Mouse (Mus musculus): ENCODE data around the gene Klhl33. TPM values are rescaled to one million over a fixed set of nuclear protein-coding genes. Genes with fewer than 3 reads are reported as not detected.

Klhl33 gene
- polyA plus RNA-seq, 1 experiment, result not detected

DNA sequence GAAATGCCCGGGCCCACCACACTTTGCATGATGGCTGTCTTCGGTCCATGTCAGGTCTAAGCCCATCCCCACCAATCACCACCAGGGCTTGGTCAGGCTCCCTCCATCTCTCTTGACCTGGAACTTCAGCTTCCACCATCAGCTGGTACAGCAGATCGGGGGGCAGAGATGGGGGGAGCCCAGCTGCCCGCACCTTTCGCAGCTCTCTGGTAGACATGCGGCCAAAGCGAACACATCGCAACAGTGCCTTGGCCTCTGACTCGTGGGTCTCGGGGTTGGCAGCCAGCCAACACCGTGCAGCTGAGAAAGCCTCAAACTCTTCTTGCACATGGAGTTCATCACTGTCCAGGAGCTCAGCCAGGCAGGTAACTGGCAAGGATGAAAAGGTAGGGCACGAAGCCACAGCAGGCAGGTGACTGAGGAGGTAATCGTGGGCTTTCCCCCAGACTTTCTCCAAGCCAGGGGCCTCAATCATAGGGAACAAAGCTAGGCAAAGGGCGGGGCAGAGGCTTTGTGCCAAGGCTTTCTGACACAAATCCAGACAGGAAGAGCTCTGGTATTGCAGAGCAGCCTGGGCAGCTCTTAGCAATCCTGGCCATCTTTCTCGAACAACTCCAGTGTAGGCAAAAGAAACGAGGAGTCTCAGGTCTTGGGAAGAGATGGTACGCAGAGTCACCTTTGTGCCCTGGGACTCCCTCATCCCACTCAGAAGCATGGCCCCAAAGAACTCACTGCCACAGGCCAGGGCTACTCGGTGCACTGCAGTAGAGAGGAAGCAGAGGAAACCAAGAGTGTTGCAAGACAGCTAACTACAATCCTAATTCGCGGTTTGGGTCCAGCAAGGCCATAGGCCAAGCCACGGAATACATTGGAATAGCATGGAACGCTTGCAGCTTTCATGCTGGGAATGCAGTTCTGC, 4.5 kb downstream of the Klhl33 start:
- H3K27ac ChIP-seq (ENCODE audit: insufficient read depth, low read depth, low read length), result no peak overlapping the region
- H3K4me3 ChIP-seq (ENCODE audit: insufficient read depth, low read depth, low read length), result no peak overlapping the region
- peaks cover 14% of the 10 kb centered on the region for H3K4me1 ChIP-seq (ENCODE audit: control insufficient read depth, insufficient read depth, low read length)
- WGBS, result 68% methylated on average over 22 of the region's 22 CpGs
- no peak for TF ChIP-seq CTCF (IDR thresholded peaks at IDR 0.05; ENCODE audit: insufficient read depth, low read depth, low read length)
- TF ChIP-seq POLR2A (IDR thresholded peaks at IDR 0.05; ENCODE audit: insufficient read depth, low read depth, low read length), result no peak

DNA sequence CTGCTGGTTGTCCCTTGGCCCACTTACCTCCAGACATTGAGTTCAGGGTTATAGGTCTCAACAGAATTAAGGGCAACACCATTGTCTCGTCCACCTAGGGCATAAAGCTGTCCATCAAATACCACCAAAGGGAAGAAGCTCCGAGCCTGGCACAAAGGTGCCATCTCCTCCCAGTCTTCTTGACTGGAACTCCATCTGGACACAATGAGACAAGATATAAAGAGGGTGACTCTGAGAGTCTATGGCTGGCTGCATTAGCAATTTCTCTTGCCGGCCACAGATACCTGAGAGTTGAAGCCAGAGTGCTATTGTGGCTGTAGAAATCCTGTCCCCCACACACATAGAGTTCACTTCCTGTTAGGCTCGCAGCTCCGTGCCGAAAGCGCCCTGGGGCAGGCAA, 5.2 kb downstream of the Klhl33 start:
- WGBS, result 92% methylated on average over 7 of the region's 7 CpGs
- H3K27ac ChIP-seq (ENCODE audit: insufficient read depth, low read depth, low read length), result no peak overlapping the region
- H3K4me3 ChIP-seq (ENCODE audit: insufficient read depth, low read depth, low read length), result no peak overlapping the region
- peaks cover 10% of the 10 kb centered on the region for H3K4me1 ChIP-seq (ENCODE audit: control insufficient read depth, insufficient read depth, low read length)
- TF ChIP-seq CTCF (IDR thresholded peaks at IDR 0.05; ENCODE audit: insufficient read depth, low read depth, low read length), result no peak
- no peak for TF ChIP-seq POLR2A (IDR thresholded peaks at IDR 0.05; ENCODE audit: insufficient read depth, low read depth, low read length)

DNA sequence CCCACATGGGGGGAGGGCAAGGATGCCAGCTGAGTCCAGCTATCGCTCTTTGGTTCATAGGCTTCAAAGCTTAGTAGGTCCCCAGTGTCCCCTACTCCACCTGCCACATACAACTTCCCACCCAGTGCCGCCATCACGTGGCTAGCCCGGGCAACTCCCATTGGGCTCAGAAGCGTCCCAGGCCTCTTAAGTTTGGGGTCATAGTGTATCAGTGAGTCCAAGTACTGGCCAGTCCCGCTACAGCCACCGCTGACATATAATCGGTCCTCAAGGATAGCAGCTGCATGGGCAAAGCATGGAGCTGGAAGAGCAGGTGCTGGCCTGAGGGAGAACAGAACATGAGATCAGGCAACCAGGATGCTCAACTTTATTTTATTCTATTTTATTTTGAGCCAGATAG, 5.7 kb downstream of the Klhl33 start:
- no peak for TF ChIP-seq POLR2A (IDR thresholded peaks at IDR 0.05; ENCODE audit: insufficient read depth, low read depth, low read length)
- TF ChIP-seq CTCF (IDR thresholded peaks at IDR 0.05; ENCODE audit: insufficient read depth, low read depth, low read length), result no peak
- Histone ChIP-seq H3K4me1 (ENCODE audit: control insufficient read depth, insufficient read depth, low read length) (peaks cover 5% of the 10 kb centered on the region), H3K27ac (ENCODE audit: insufficient read depth, low read depth, low read length) (no peak overlapping the region), H3K4me3 (ENCODE audit: insufficient read depth, low read depth, low read length) (no peak overlapping the region)
- WGBS, result 96% methylated on average over 8 of the region's 8 CpGs

DNA sequence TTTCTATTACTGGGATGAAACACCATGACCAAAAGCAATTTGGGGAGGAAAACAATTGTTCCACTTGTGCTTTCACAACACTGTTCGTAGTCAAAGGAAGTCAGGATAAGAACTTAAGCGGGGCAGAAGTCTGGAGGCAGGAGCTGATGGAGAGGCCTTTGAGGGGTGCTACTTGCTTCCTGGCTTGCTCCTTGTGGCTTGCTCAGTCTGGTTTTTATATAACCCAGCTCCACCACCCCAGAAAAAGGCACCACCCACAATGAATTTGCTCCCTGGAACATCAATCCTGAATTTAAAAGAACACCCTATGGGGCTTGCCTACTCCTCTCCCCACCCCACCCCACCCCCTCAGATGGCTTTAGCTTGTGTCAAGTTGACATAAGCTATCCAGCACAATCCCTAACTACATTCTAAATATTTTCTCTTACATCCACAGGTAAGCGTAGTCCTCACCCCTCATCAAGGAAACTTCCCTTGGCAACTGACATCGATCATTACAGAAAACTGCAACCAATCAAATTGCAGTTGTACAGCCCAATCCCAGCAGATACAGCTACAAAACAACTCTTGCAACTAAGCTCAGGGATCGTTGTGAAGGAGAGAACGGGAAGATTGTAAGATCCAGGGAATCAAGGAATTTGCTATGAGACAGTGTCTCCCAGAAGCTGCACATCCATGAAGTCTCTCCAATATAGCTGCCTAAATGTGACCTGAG, 20.9 kb downstream of the Klhl33 start:
- TF ChIP-seq POLR2A (IDR thresholded peaks at IDR 0.05; ENCODE audit: insufficient read depth, low read depth, low read length) (no peak), CTCF (IDR thresholded peaks at IDR 0.05; ENCODE audit: insufficient read depth, low read depth, low read length) (no peak)
- 83% methylated on average over 6 of the region's 6 CpGs for WGBS
- no peak overlapping the region for H3K27ac ChIP-seq (ENCODE audit: insufficient read depth, low read depth, low read length)
- no peak overlapping the region for H3K4me3 ChIP-seq (ENCODE audit: insufficient read depth, low read depth, low read length)
- H3K4me1 ChIP-seq (ENCODE audit: control insufficient read depth, insufficient read depth, low read length), result no peaks in the 10 kb centered on the region

DNA sequence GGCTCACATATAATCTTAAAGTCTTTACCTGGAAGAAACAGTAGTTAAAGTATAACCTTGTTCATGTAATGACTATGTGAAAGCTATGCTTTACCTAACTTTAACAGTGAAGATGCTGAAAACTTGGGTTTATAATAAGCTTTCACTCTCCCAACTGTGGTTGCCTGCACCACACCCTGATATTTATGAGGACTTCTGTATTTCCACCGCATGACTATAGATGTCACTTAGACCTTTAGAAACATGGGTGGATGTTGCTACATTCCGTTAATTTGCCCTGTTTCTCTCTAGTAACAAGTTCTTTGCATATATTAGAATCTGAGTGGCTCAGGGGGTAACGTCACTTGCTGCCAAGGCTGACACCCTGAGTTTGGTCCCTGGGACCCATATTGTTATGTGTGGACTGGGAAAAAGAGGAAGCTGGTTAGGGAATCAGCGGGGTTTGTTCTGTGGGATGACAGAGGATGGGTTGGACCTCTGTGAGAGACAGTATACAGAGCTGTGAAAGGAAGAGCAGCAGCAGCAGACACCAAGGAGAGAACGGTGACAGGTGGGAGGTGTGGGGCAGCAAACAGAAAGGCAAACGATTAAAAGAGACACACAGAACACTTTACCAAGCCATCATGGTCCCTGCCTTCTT, 21.6 kb downstream of the Klhl33 start:
- TF ChIP-seq POLR2A (IDR thresholded peaks at IDR 0.05; ENCODE audit: insufficient read depth, low read depth, low read length) (no peak), CTCF (IDR thresholded peaks at IDR 0.05; ENCODE audit: insufficient read depth, low read depth, low read length) (no peak)
- 76% methylated on average over 6 of the region's 6 CpGs for WGBS
- Histone ChIP-seq H3K4me1 (ENCODE audit: control insufficient read depth, insufficient read depth, low read length) (peaks cover 2% of the 10 kb centered on the region; the same call in 1 of the 2 replicates), H3K27ac (ENCODE audit: insufficient read depth, low read depth, low read length) (no peak overlapping the region), H3K4me3 (ENCODE audit: insufficient read depth, low read depth, low read length) (no peak overlapping the region)

DNA sequence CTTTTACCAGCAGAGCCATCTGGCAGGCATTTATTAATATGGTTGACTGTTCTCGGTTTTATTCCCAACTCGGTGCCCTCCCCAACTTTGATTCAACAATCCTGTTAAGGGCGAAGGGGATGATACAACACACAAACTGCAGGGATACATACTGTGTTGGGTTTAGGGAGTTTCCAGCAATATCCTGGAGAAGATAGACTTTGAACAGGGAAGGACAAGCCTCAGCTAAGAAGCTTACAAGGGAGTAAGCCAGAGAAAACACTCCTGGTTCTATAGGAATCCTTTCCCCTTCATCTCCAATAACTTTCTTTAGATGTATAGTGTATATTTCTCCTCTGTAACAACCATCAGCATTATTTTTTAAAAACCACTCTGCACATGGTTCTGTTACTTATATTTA, 22.1 kb downstream of the Klhl33 start:
- TF ChIP-seq POLR2A (IDR thresholded peaks at IDR 0.05; ENCODE audit: insufficient read depth, low read depth, low read length) (no peak), CTCF (IDR thresholded peaks at IDR 0.05; ENCODE audit: insufficient read depth, low read depth, low read length) (no peak)
- H3K4me3 ChIP-seq (ENCODE audit: insufficient read depth, low read depth, low read length), result no peak overlapping the region
- 89% methylated on average over 3 of the region's 3 CpGs for WGBS
- H3K27ac ChIP-seq (ENCODE audit: insufficient read depth, low read depth, low read length), result no peak overlapping the region
- peaks cover 4% of the 10 kb centered on the region; the same call in 1 of the 2 replicates for H3K4me1 ChIP-seq (ENCODE audit: control insufficient read depth, insufficient read depth, low read length)

DNA sequence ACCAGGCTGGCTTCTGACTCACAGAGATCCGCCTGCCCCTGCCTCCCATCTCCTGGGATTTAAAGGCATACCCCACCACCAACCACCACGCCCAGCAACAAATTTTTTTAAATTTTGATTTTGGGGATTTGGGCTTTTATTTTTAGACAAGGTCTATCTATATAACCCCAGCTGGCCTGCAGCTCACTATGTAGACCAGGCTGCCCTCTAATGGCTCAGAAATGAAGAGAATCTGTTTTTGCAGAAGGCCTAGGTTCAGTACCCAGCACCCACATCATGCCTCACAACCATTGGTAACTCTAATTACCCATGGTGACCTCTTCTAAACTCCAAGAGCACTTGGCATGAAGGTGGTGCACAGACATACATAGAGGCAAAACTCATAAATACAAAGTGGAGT, 26.0 kb downstream of the Klhl33 start:
- WGBS, result 96% methylated on average over 2 of the region's 2 CpGs
- no peak overlapping the region for H3K4me3 ChIP-seq (ENCODE audit: insufficient read depth, low read depth, low read length)
- H3K27ac ChIP-seq (ENCODE audit: insufficient read depth, low read depth, low read length), result no peak overlapping the region
- TF ChIP-seq CTCF (IDR thresholded peaks at IDR 0.05; ENCODE audit: insufficient read depth, low read depth, low read length) (no peak), POLR2A (IDR thresholded peaks at IDR 0.05; ENCODE audit: insufficient read depth, low read depth, low read length) (no peak)
- peaks cover 5% of the 10 kb centered on the region; the same call in 1 of the 2 replicates for H3K4me1 ChIP-seq (ENCODE audit: control insufficient read depth, insufficient read depth, low read length)

DNA sequence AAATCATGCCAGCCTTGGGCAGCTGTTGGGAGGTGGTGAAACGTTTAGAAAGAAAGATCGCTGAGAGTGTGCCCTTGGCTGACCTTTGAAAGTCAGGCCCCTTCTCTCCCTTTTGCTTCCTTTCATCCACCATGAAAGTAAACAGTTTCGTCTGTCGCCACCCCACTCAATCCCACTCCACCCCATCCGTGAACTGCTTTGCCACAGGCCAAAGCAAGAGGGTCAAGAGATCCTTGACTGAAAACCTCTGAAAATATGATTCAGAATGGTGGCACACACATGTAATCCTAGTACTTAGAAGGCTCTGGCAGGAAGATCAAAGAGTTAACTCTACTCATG, 26.5 kb downstream of the Klhl33 start:
- TF ChIP-seq CTCF (IDR thresholded peaks at IDR 0.05; ENCODE audit: insufficient read depth, low read depth, low read length), result no peak
- TF ChIP-seq POLR2A (IDR thresholded peaks at IDR 0.05; ENCODE audit: insufficient read depth, low read depth, low read length), result no peak
- H3K4me1 ChIP-seq (ENCODE audit: control insufficient read depth, insufficient read depth, low read length), result peaks cover 5% of the 10 kb centered on the region; the same call in 1 of the 2 replicates
- H3K4me3 ChIP-seq (ENCODE audit: insufficient read depth, low read depth, low read length), result peak overlapping the region; percentile 67
- H3K27ac ChIP-seq (ENCODE audit: insufficient read depth, low read depth, low read length), result no peak overlapping the region
- WGBS, result 28% methylated on average over 5 of the region's 5 CpGs

All from olfactory bulb, adult 2 months (tissue).